Mouse (Mus musculus) olfactory bulb, adult 2 months (tissue): Measurements from ENCODE around the gene Ppp1r14a.

Experiments used
- CTCF ChIP-seq: fragments of 200-500 bp; IDR thresholded peaks from 2 replicates; pipeline ENCODE4 v1.5.1; 2012; ENCODE audit warnings: low read depth, mild to moderate bottlenecking, low read length, moderate library complexity; ENCODE audit not compliant: insufficient read depth
- POLR2A ChIP-seq: fragments of 200-500 bp; IDR thresholded peaks from 2 replicates; pipeline ENCODE4 v1.6.1; 2012; ENCODE audit warnings: mild to moderate bottlenecking, low read depth, low read length, moderate library complexity; ENCODE audit not compliant: insufficient read depth

DNA sequence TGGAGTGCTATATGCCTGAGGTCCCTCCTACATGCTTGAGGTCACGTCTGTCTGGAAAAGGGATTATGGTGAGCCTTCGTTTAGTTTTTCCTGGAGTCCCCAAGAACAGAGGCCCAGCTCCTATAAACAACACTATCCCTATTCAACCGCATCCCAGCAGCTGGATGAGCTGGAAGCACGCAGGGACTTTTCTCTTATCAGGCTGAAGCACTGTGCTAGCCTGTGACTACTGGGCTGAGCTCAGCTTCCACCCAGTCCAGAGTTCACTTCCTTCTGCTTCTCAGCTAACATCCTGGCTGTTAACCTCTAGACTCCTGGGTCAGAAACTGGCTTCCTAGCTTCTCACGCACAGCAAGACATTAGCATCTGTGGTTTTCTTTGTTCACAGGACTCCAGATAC lies 35.3 kb upstream of the Ppp1r14a start:
- TF ChIP-seq CTCF (no peak), POLR2A (no peak)
